Mouse (Mus musculus) erythroblast, embryonic 14.5 days (primary cell): Measurements from ENCODE around the gene Tex21.

Source experiments
- GATA1 ChIP-seq: IDR thresholded peaks from 2 replicates; pipeline ENCODE4 v1.6.1; 2012; ENCODE audit warnings: low read length, inconsistent platforms, mixed read lengths
- TAL1 ChIP-seq: IDR thresholded peaks from 3 replicates; pipeline ENCODE4 v1.6.1; 2012; ENCODE audit warnings: low read length, inconsistent platforms, mixed read lengths

- TF ChIP-seq TAL1 (no peak), GATA1 (no peak)
These were observed 9.7 kb upstream of the Tex21 start for GRCm38 (mm10) chr12:76256114-76256843.
